Comparison of ENCODE assay signal across 7 mouse cellular contexts in the genomic region with DNA sequence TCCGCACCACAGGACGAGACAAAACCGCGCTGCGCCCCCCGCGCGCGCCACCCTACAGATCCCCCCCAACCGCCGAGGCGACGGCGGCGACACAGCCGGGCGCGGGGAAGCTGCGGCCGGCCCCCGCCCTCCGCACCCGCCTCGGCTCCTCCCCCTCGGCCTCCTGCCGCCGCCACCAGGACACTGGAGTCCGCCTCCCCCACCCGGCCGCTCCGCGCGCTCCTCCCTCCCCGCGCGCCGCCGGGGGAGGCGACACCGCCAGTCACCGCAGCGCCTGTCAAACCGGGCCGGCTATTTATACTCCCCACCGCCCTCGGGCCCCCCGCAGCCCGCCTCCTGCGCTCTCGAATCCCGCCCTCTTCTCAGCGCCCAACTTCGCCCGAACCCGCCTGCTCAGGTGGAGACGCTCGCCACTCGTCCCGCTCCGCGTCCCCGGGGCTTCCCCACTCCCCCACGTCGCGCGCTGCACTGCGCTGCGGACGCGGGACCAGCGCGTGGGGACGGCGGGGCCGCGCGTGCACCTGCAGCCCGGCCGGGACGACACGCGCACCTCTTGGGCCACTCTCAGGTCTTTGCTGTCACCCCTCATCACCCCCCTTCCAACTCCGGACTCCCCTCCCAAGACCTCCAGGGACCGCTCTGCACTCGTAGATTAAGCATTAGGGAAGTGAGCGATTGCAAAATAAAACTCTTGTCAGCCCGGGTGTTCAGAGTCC. TPM values are rescaled to one million over a fixed set of nuclear protein-coding genes. Genes with fewer than 3 reads are reported as not detected.
DNase-seq lines count a peak whose midpoint lies in the region; ATAC-seq and TF ChIP-seq lines count a peak whose summit lies in the region.

A gene (minus strand): TSS at position 112 of the 716 bp plus-strand sequence.

- H3K9ac ChIP-seq in limb, embryonic 11.5 days (ENCODE audit: low read length): peak within 1 kb of the TSS; percentile 90
- H3K9ac ChIP-seq in midbrain, embryonic 13.5 days (replicated peaks): peak within 1 kb of the TSS; percentile 96

- under 1% methylated on average over 86 of the region's 87 CpGs for WGBS in embryonic facial prominence, embryonic 10.5 days
- WGBS in limb, embryonic 11.5 days: 0% methylated on average over 54 of the region's 87 CpGs
- whole genome bisulfite sequencing in midbrain, embryonic 13.5 days: under 1% methylated on average over 83 of the region's 87 CpGs
- under 1% methylated on average over 82 of the region's 87 CpGs for WGBS in small intestine, adult 2 months

- H3K4me2 ChIP-seq in limb, embryonic 11.5 days (ENCODE audit: low read depth, severe bottlenecking): peak within 1 kb of the TSS; percentile 78
- H3K4me2 ChIP-seq in midbrain, embryonic 13.5 days (replicated peaks): peak within 1 kb of the TSS; percentile 76

- no peaks in the 10 kb centered on the region for H3K27me3 ChIP-seq in embryonic facial prominence, embryonic 10.5 days (replicated peaks; ENCODE audit: low read depth, poor library complexity, severe bottlenecking)
- H3K27me3 ChIP-seq in limb, embryonic 11.5 days (ENCODE audit: control insufficient read depth, insufficient read depth, low read length): no peaks in the 10 kb centered on the region
- no peaks in the 10 kb centered on the region for H3K27me3 ChIP-seq in midbrain, embryonic 13.5 days
- no peaks in the 10 kb centered on the region for H3K27me3 ChIP-seq in small intestine, adult 2 months (ENCODE audit: control insufficient read depth, insufficient read depth, low read length)

- peak; percentile 65 for ATAC-seq in granulocyte monocyte progenitor cell, adult 5-6 weeks (replicated peaks; ENCODE audit: poor library complexity, severe bottlenecking)
- peak; percentile 76 for ATAC-seq in limb, embryonic 11.5 days (ENCODE audit: insufficient number of reproducible peaks, low FRiP score, low TSS enrichment, low read depth)
- peak; percentile 82 for ATAC-seq in midbrain, embryonic 13.5 days

- 0 out of 2 replicates have a peak, but pooled peaks cover 9% of the 10 kb centered on the region for H3K4me1 ChIP-seq in embryonic facial prominence, embryonic 10.5 days
- 0 out of 2 replicates have a peak, but pooled peaks cover 4% of the 10 kb centered on the region for H3K4me1 ChIP-seq in limb, embryonic 11.5 days (ENCODE audit: control insufficient read depth, insufficient read depth, low read length)
- H3K4me1 ChIP-seq in midbrain, embryonic 13.5 days (replicated peaks): peaks cover 19% of the 10 kb centered on the region
- peaks cover 3% of the 10 kb centered on the region for H3K4me1 ChIP-seq in small intestine, adult 2 months (ENCODE audit: control insufficient read depth, insufficient read depth, insufficient read length, low read length)

- peak; percentile 95 for DNase-seq in adrenal gland, postnatal 25 days
- DNase-seq in embryonic facial prominence, embryonic 10.5 days (ENCODE audit: low spot score): peak; percentile 91
- peak; percentile 85 for DNase-seq in kidney, adult 11 months
- DNase-seq in limb, embryonic 11.5 days (ENCODE audit: low spot score): peak; percentile 84

- no peaks in the 10 kb centered on the region for H3K36me3 ChIP-seq in embryonic facial prominence, embryonic 10.5 days (replicated peaks)
- no peaks in the 10 kb centered on the region for H3K36me3 ChIP-seq in limb, embryonic 11.5 days (ENCODE audit: control insufficient read depth, insufficient read depth, low read length)
- no peaks in the 10 kb centered on the region for H3K36me3 ChIP-seq in midbrain, embryonic 13.5 days
- H3K36me3 ChIP-seq in small intestine, adult 2 months (ENCODE audit: control insufficient read depth, insufficient read depth, low read length): no peaks in the 10 kb centered on the region

- H3K9me3 ChIP-seq in embryonic facial prominence, embryonic 10.5 days: no peaks in the 10 kb centered on the region
- no peaks in the 10 kb centered on the region for H3K9me3 ChIP-seq in limb, embryonic 11.5 days (ENCODE audit: control insufficient read depth, low read length)
- H3K9me3 ChIP-seq in midbrain, embryonic 13.5 days: no peaks in the 10 kb centered on the region

- TF ChIP-seq CTCF in small intestine, adult 2 months (IDR thresholded peaks at IDR 0.05; ENCODE audit: extremely low read depth, insufficient read length, insufficient replicate concordance, low read depth, low read length): peak; percentile 16; the same call in 1 of the 2 replicates

- H3K4me3 ChIP-seq in embryonic facial prominence, embryonic 10.5 days: peak within 1 kb of the TSS; percentile 99
- H3K4me3 ChIP-seq in limb, embryonic 11.5 days (ENCODE audit: low read depth, low read length): peak within 1 kb of the TSS; percentile 95
- H3K4me3 ChIP-seq in midbrain, embryonic 13.5 days (replicated peaks): peak within 1 kb of the TSS; percentile 93
- peak within 1 kb of the TSS; percentile 87 for H3K4me3 ChIP-seq in small intestine, adult 2 months (ENCODE audit: low read depth, low read length)

- peak within 1 kb of the TSS; percentile 98 for H3K27ac ChIP-seq in embryonic facial prominence, embryonic 10.5 days (replicated peaks)
- peak within 1 kb of the TSS; percentile 93 for H3K27ac ChIP-seq in limb, embryonic 11.5 days (replicated peaks; ENCODE audit: low read depth, low read length)
- H3K27ac ChIP-seq in midbrain, embryonic 13.5 days: peak within 1 kb of the TSS; percentile 99
- peak within 1 kb of the TSS; percentile 89 for H3K27ac ChIP-seq in small intestine, adult 2 months (ENCODE audit: insufficient read depth, low read depth, low read length)

- TF ChIP-seq POLR2A in small intestine, adult 2 months (IDR thresholded peaks at IDR 0.05; ENCODE audit: low read depth, low read length): peak; percentile 40; the same call in 1 of the 2 replicates

RNA-seq across cellular contexts. Expression of the gene that starts here (rescaled TPM):
- total RNA-seq in adrenal gland, postnatal 25 days (2021): 84.4 and 88.0 TPM in 2 replicates
- 42.0 and 49.2 TPM in 2 replicates for polyA plus RNA-seq in embryonic facial prominence, embryonic 10.5 days (2016; fragmentation: Nextera tagmentation; extraction: Ambion mirVana)
- 56.9 and 64.6 TPM in 2 replicates for total RNA-seq in granulocyte monocyte progenitor cell, adult 5-6 weeks (2014; fragmentation: Nextera tagmentation)
- 103 and 116 TPM in 2 replicates for total RNA-seq in granulocyte monocyte progenitor cell, adult 5-6 weeks (2017)
- polyA plus RNA-seq in limb, embryonic 11.5 days (2014; fragmentation: Nextera tagmentation; extraction: Ambion mirVana): 47.9 and 54.0 TPM in 2 replicates
- polyA plus RNA-seq in midbrain, embryonic 13.5 days (2015; fragmentation: Nextera tagmentation; extraction: Ambion mirVana): 50.3 and 51.3 TPM in 2 replicates
- polyA plus RNA-seq in small intestine, adult 2 months (2012; rRNA removed): 10.6 and 21.2 TPM in 2 replicates

Comparison
In these comparisons a context has a peak if more than half of its experiments do, and no peak if none do; other contexts are left out.
1. Peak in every context shown above with its lines: DNase-seq, ATAC-seq, H3K4me3 ChIP-seq and H3K27ac ChIP-seq.